Mouse (Mus musculus): ENCODE results near the gene Rnase11. TPM values are rescaled to one million over a fixed set of nuclear protein-coding genes. Genes with fewer than 3 reads are reported as not detected.

Rnase11 gene
- polyA plus RNA-seq, 1 experiment: not detected

DNA sequence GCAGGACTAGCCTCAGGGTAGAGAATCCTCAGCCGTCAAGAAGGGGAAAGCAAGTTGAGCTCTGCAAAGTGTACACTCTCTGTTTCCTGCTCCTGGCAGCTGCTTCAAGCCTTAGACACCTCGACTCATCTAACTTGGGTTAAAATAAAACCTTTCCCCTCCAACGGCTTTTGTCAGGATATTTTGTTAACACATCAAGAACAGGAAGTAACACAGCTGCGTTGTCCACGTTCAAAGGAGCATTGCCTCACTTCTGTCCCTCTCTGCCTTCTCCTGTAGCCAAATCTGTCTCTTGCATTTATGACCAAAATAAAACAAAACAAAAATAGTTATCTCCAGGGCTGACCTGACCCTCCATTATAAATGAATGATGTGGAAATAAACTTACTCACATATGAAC, 2.1 kb downstream of the Rnase11 start:
- Histone ChIP-seq H3K27ac (ENCODE audit: insufficient read depth, low read length) (no peak overlapping the region), H3K27me3 (ENCODE audit: control insufficient read depth, insufficient read depth, low read length) (no peaks in the 10 kb centered on the region), H3K4me1 (ENCODE audit: control insufficient read depth, insufficient read depth, low read length) (no peaks in the 10 kb centered on the region), H3K4me3 (replicated peaks; ENCODE audit: insufficient read depth, low read depth, low read length) (no peak overlapping the region)
- TF ChIP-seq CTCF (IDR thresholded peaks at IDR 0.05; ENCODE audit: borderline replicate concordance, insufficient read depth, low read depth, low read length): no peak
- TF ChIP-seq POLR2A (IDR thresholded peaks at IDR 0.05; ENCODE audit: borderline replicate concordance, insufficient read depth, low read length): no peak
- no peak for DNase-seq
- WGBS: 75% methylated on average over 5 of the region's 5 CpGs

DNA sequence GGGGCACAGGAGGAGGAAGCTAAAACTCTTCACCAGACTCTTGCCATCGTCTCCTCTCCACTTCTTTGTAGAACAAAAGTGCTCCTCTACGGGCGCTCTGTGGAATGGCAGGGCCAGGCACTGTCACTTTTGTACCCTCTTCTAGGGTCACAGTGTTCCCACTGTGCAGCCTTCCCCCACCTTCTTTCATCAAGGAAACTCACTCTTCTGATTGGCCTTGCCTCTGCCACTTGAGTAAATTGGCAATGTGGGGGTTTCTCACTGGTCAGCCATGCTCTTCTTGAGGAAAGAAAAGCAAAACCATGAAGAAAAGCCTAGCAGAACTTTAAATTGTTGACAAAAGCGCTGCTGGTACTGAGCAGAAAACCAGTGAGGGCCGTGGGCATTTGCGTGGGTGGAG, 8.2 kb downstream of the Rnase11 start, which contains the start of gene Rnase9:
Gene Rnase9 (minus strand): TSS at position 101 of the 400 bp plus-strand sequence.
- WGBS: 64% methylated on average over 6 of the region's 6 CpGs
- no peak within 1 kb of the TSS for H3K27ac ChIP-seq (ENCODE audit: insufficient read depth, low read length)
- H3K4me3 ChIP-seq (replicated peaks; ENCODE audit: insufficient read depth, low read depth, low read length): no peak within 1 kb of the TSS
- no peaks in the 10 kb centered on the region for H3K4me1 ChIP-seq (ENCODE audit: control insufficient read depth, insufficient read depth, low read length)
- no peak for DNase-seq
- H3K27me3 ChIP-seq (ENCODE audit: control insufficient read depth, insufficient read depth, low read length): no peaks in the 10 kb centered on the region
- TF ChIP-seq CTCF (IDR thresholded peaks at IDR 0.05; ENCODE audit: borderline replicate concordance, insufficient read depth, low read depth, low read length): no peak
- no peak for TF ChIP-seq POLR2A (IDR thresholded peaks at IDR 0.05; ENCODE audit: borderline replicate concordance, insufficient read depth, low read length)

DNA sequence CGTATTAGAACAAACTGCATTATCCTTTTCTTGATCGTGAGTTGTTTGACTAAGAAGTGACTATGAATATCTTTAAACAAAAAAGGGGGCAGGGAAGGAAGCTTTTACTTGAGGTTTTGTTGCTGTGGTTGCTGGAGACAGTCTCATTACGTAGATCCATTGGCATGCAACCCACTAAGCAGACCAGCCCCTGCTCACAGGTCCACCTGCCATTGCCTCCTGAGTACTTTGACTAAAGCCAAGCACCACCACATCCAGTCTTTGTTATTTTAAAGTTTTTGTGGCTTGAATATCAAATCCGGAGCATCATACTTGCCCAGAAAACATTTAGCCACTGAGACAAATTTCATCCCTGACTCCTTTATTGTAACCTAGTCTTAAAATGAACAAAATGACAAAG, 13.7 kb downstream of the Rnase11 start:
- WGBS: 81% methylated on average over 4 of the region's 4 CpGs

GRCm38 (mm10) chr14:51035206-51035605, 14.8 kb downstream of the Rnase11 start:
- Histone ChIP-seq H3K4me3 (replicated peaks; ENCODE audit: insufficient read depth, low read depth, low read length) (no peak overlapping the region), H3K27me3 (ENCODE audit: control insufficient read depth, insufficient read depth, low read length) (no peaks in the 10 kb centered on the region), H3K27ac (ENCODE audit: insufficient read depth, low read length) (no peak overlapping the region), H3K4me1 (ENCODE audit: control insufficient read depth, insufficient read depth, low read length) (no peaks in the 10 kb centered on the region)
- 49% methylated on average over 1 of the region's 1 CpGs for WGBS
- TF ChIP-seq CTCF (IDR thresholded peaks at IDR 0.05; ENCODE audit: borderline replicate concordance, insufficient read depth, low read depth, low read length) (no peak), POLR2A (IDR thresholded peaks at IDR 0.05; ENCODE audit: borderline replicate concordance, insufficient read depth, low read length) (no peak)
- no peak for DNase-seq

More for the DNA sequence above, 13.7 kb downstream of the Rnase11 start:
- Histone ChIP-seq H3K27me3 (ENCODE audit: control insufficient read depth, insufficient read depth, low read length) (no peaks in the 10 kb centered on the region), H3K27ac (ENCODE audit: insufficient read depth, low read length) (no peak overlapping the region), H3K4me3 (replicated peaks; ENCODE audit: insufficient read depth, low read depth, low read length) (no peak overlapping the region), H3K4me1 (ENCODE audit: control insufficient read depth, insufficient read depth, low read length) (no peaks in the 10 kb centered on the region)
- TF ChIP-seq CTCF (IDR thresholded peaks at IDR 0.05; ENCODE audit: borderline replicate concordance, insufficient read depth, low read depth, low read length): no peak
- no peak for TF ChIP-seq POLR2A (IDR thresholded peaks at IDR 0.05; ENCODE audit: borderline replicate concordance, insufficient read depth, low read length)
- no peak for DNase-seq

GRCm38 (mm10) chr14:51027387-51028155, 22.4 kb downstream of the Rnase11 start:
- no peak overlapping the region for H3K4me3 ChIP-seq (replicated peaks; ENCODE audit: insufficient read depth, low read depth, low read length)
- no peaks in the 10 kb centered on the region for H3K27me3 ChIP-seq (ENCODE audit: control insufficient read depth, insufficient read depth, low read length)
- H3K4me1 ChIP-seq (ENCODE audit: control insufficient read depth, insufficient read depth, low read length): no peaks in the 10 kb centered on the region
- no peak for DNase-seq
- TF ChIP-seq POLR2A (IDR thresholded peaks at IDR 0.05; ENCODE audit: borderline replicate concordance, insufficient read depth, low read length): no peak
- no peak for TF ChIP-seq CTCF (IDR thresholded peaks at IDR 0.05; ENCODE audit: borderline replicate concordance, insufficient read depth, low read depth, low read length)
- 56% methylated on average over 3 of the region's 3 CpGs for WGBS
- no peak overlapping the region for H3K27ac ChIP-seq (ENCODE audit: insufficient read depth, low read length)

- Histone ChIP-seq H3K4me1 (ENCODE audit: control insufficient read depth, insufficient read depth, low read length) (no peaks in the 10 kb centered on the region), H3K27me3 (ENCODE audit: control insufficient read depth, insufficient read depth, low read length) (no peaks in the 10 kb centered on the region), H3K4me3 (replicated peaks; ENCODE audit: insufficient read depth, low read depth, low read length) (no peak overlapping the region), H3K27ac (ENCODE audit: insufficient read depth, low read length) (no peak overlapping the region)
- 39% methylated on average over 5 of the region's 5 CpGs for WGBS
- peak; percentile 65 to 66 for DNase-seq
- no peak for TF ChIP-seq POLR2A (IDR thresholded peaks at IDR 0.05; ENCODE audit: borderline replicate concordance, insufficient read depth, low read length)
- peak; percentile 59; the same call in 1 of the 2 replicates for TF ChIP-seq CTCF (IDR thresholded peaks at IDR 0.05; ENCODE audit: borderline replicate concordance, insufficient read depth, low read depth, low read length)
Observed at GRCm38 (mm10) chr14:51026391-51027133, 23.4 kb downstream of the Rnase11 start.

DNA sequence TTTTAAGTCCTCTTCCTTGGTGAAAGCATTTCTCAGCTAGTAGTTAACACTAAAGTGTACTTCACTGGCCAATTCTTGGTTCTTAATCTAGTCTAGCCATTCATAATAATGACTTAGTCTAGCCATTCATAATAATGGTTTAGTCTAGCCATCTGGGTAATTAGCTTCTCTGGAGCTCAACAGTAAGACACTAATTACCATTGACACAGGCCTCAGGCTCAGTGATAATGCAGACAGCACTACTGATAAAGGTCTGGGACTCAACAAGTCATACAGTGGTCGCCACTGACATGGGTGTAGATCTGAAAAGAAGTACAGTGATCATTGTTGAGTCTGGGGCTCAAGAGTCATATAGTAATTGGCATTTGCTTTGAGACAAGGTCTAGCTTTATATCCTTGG, 25.1 kb downstream of the Rnase11 start:
- no peak overlapping the region for H3K4me3 ChIP-seq (replicated peaks; ENCODE audit: insufficient read depth, low read depth, low read length)
- no peak for DNase-seq
- no peak overlapping the region for H3K27ac ChIP-seq (ENCODE audit: insufficient read depth, low read length)
- no peaks in the 10 kb centered on the region for H3K27me3 ChIP-seq (ENCODE audit: control insufficient read depth, insufficient read depth, low read length)
- TF ChIP-seq POLR2A (IDR thresholded peaks at IDR 0.05; ENCODE audit: borderline replicate concordance, insufficient read depth, low read length) (no peak), CTCF (IDR thresholded peaks at IDR 0.05; ENCODE audit: borderline replicate concordance, insufficient read depth, low read depth, low read length) (no peak)
- H3K4me1 ChIP-seq (ENCODE audit: control insufficient read depth, insufficient read depth, low read length): no peaks in the 10 kb centered on the region
- 96% methylated on average over 1 of the region's 1 CpGs for WGBS

Data from cerebellum, adult 2 months (tissue).